Mouse (Mus musculus) liver, adult 2 months (tissue): ENCODE measurements around the gene Otol1.

Source experiments
- CTCF ChIP-seq: fragments of 200-500 bp; IDR thresholded peaks from 2 replicates; pipeline ENCODE4 v1.5.1; 2011; ENCODE audit warnings: low read depth, low read length, control low read depth
- POLR2A ChIP-seq: fragments of 200-500 bp; IDR thresholded peaks from 2 replicates; pipeline ENCODE4 v1.6.1; 2011; ENCODE audit warnings: low read length, control low read depth; ENCODE audit not compliant: insufficient read depth; ENCODE audit errors: extremely low read depth

DNA sequence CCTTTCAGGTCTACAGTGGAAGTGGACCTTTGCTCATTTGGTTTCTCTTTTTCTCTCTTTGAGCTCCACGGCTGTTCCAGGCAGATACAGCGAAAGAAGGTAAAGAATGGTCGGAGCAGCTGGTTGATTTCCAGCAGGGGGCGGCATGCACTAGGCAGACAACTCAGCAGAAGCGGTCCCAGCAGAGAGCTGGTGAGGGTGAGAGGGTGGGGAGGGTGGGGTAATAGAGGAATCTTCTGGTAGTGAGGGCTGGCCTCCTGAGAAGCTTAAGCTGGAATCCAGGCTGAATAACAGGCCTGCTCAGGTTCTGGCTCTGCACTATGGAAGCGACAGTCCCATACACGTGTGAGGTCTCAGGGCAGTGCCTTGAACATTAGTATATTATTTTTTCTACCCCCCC lies 3.5 kb upstream of the Otol1 start:
- no peak for TF ChIP-seq CTCF
- TF ChIP-seq POLR2A, result no peak
